Comparison of ENCODE assay signal across 10 mouse cellular contexts in the genomic region with DNA sequence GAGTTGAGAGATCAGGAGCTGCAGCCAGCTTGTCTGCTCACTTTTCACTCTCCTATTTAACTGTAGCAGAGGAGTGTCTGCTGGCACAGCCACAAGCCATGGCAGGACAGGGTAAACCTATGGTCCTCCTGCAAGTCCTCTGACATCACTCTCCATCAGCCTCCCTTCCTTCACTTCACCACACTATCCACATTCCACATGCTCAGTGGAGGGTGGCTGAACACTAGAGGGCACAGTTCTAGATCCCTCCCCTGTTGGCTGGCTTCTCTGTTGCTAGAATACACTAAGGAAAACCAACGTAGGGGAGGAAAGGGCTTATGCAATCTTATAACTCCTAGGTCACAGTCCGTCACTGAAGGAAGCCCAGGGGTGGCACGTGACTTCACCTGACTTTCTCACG. TPM values are rescaled to one million over a fixed set of nuclear protein-coding genes. Genes with fewer than 3 reads are reported as not detected.
DNase-seq lines count a peak whose midpoint lies in the region; ATAC-seq and TF ChIP-seq lines count a peak whose summit lies in the region.
"Had no signal": no experiment of that assay in that cellular context is flagged by ENCODE, and none has a peak within 500 bp of the region (broad histone marks: within the 10 kb centered on the region; RNA-seq: fewer than 3 reads in every experiment).

No protein-coding gene starts in this region.

- WGBS in liver, adult 2 months: 26% methylated on average over 4 of the region's 4 CpGs
- 76% methylated on average over 4 of the region's 4 CpGs for WGBS in liver, embryonic 11.5 days
- 76% methylated on average over 4 of the region's 4 CpGs for WGBS in hindbrain, embryonic 10.5 days
- WGBS in hindbrain, embryonic 11.5 days: 77% methylated on average over 4 of the region's 4 CpGs

- no peaks in the 10 kb centered on the region for H3K27me3 ChIP-seq in liver, adult 2 months (ENCODE audit: control insufficient read depth, insufficient read depth, low read length)
- H3K27me3 ChIP-seq in liver, embryonic 11.5 days (replicated peaks; ENCODE audit: control insufficient read depth, insufficient read depth, low read length): no peaks in the 10 kb centered on the region
- H3K27me3 ChIP-seq in hindbrain, embryonic 10.5 days (ENCODE audit: insufficient read depth, poor library complexity, severe bottlenecking): no peaks in the 10 kb centered on the region
- no peaks in the 10 kb centered on the region for H3K27me3 ChIP-seq in hindbrain, embryonic 11.5 days (ENCODE audit: control insufficient read depth, insufficient read depth, low read length)
- H3K27me3 ChIP-seq: embryonic facial prominence, embryonic 13.5 days; limb, embryonic 12.5 days had no signal

- no peaks in the 10 kb centered on the region for H3K79me2 ChIP-seq in liver, adult 2 months (ENCODE audit: control insufficient read depth, insufficient read depth, low read length)

- H3K36me3 ChIP-seq in liver, adult 2 months (ENCODE audit: control insufficient read depth, insufficient read depth, low read length): peaks cover 54% of the 10 kb centered on the region
- peaks cover 19% of the 10 kb centered on the region for H3K36me3 ChIP-seq in liver, embryonic 11.5 days (ENCODE audit: control insufficient read depth, insufficient read depth, low read length)
- peaks cover 91% of the 10 kb centered on the region for H3K36me3 ChIP-seq in hindbrain, embryonic 10.5 days
- H3K36me3 ChIP-seq in hindbrain, embryonic 11.5 days (ENCODE audit: control insufficient read depth, insufficient read depth, low read length): peaks cover 12% of the 10 kb centered on the region

- no peak for TF ChIP-seq POLR2A in liver, adult 2 months (IDR thresholded peaks at IDR 0.05; ENCODE audit: extremely low read depth, insufficient read depth, low read length)

- no peak for ATAC-seq in liver, embryonic 11.5 days (replicated peaks; ENCODE audit: low FRiP score)
- ATAC-seq in megakaryocyte-erythroid progenitor cell, adult 5-6 weeks (replicated peaks; ENCODE audit: low FRiP score, low TSS enrichment, poor library complexity, severe bottlenecking): peak; percentile 64
- no peak for ATAC-seq in hindbrain, embryonic 11.5 days (ENCODE audit: low FRiP score)

- peak; percentile 36; the same call in 1 of the 2 replicates for TF ChIP-seq CTCF in liver, adult 2 months (IDR thresholded peaks at IDR 0.05; ENCODE audit: low read depth, low read length)

- no peak overlapping the region for H3K4me3 ChIP-seq in liver, adult 2 months (ENCODE audit: insufficient read depth, low read depth, low read length)
- no peak overlapping the region for H3K4me3 ChIP-seq in liver, embryonic 11.5 days (ENCODE audit: low read depth, low read length)
- H3K4me3 ChIP-seq in hindbrain, embryonic 10.5 days: no peak overlapping the region
- no peak overlapping the region for H3K4me3 ChIP-seq in hindbrain, embryonic 11.5 days (ENCODE audit: low read depth, low read length)
- H3K4me3 ChIP-seq: embryonic facial prominence, embryonic 13.5 days; limb, embryonic 12.5 days had no signal

- H3K4me1 ChIP-seq in liver, adult 2 months (ENCODE audit: control insufficient read depth, insufficient read depth, low read length): no peaks in the 10 kb centered on the region
- H3K4me1 ChIP-seq in liver, embryonic 11.5 days (replicated peaks; ENCODE audit: control insufficient read depth, insufficient read depth, low read length): no peaks in the 10 kb centered on the region
- no peaks in the 10 kb centered on the region for H3K4me1 ChIP-seq in hindbrain, embryonic 10.5 days (replicated peaks)
- no peaks in the 10 kb centered on the region for H3K4me1 ChIP-seq in hindbrain, embryonic 11.5 days (replicated peaks; ENCODE audit: control insufficient read depth, insufficient read depth, low read length)
- H3K4me1 ChIP-seq: embryonic facial prominence, embryonic 13.5 days; limb, embryonic 12.5 days had no signal

- H3K4me2 ChIP-seq in liver, embryonic 11.5 days: no peak overlapping the region
- no peak overlapping the region for H3K4me2 ChIP-seq in hindbrain, embryonic 11.5 days (replicated peaks; ENCODE audit: low read depth, low read length)
- H3K4me2 ChIP-seq: embryonic facial prominence, embryonic 13.5 days; limb, embryonic 12.5 days had no signal

- peak; percentile 36 for DNase-seq in adrenal gland, adult 2 months
- no peak for DNase-seq in adrenal gland, postnatal 25 days
- DNase-seq in liver, adult 2 months (ENCODE audit: extremely low read depth, low read depth, low spot score): peak; percentile 48
- DNase-seq in liver, embryonic 11.5 days (ENCODE audit: low spot score): no peak
- peak; percentile 92 for DNase-seq in kidney, adult 11 months
- no peak for DNase-seq in hindbrain, embryonic 10.5 days (ENCODE audit: low spot score)
- no peak for DNase-seq in hindbrain, embryonic 11.5 days (ENCODE audit: low spot score)

- H3K9me3 ChIP-seq in liver, embryonic 11.5 days (ENCODE audit: control insufficient read depth, low read length): no peaks in the 10 kb centered on the region
- no peaks in the 10 kb centered on the region for H3K9me3 ChIP-seq in hindbrain, embryonic 10.5 days
- H3K9me3 ChIP-seq in hindbrain, embryonic 11.5 days (ENCODE audit: control insufficient read depth, low read length): no peaks in the 10 kb centered on the region
- H3K9me3 ChIP-seq: embryonic facial prominence, embryonic 13.5 days; limb, embryonic 12.5 days had no signal

- no peak overlapping the region for H3K9ac ChIP-seq in liver, adult 2 months (ENCODE audit: low read depth, low read length)
- H3K9ac ChIP-seq in liver, embryonic 11.5 days (ENCODE audit: low read depth, low read length): no peak overlapping the region
- no peak overlapping the region for H3K9ac ChIP-seq in hindbrain, embryonic 11.5 days (ENCODE audit: low read depth, low read length)
- H3K9ac ChIP-seq: embryonic facial prominence, embryonic 13.5 days; limb, embryonic 12.5 days had no signal

- no peak overlapping the region for H3K27ac ChIP-seq in liver, adult 2 months (replicated peaks; ENCODE audit: insufficient read depth, low read depth, low read length)
- H3K27ac ChIP-seq in liver, embryonic 11.5 days (ENCODE audit: low read depth, low read length): no peak overlapping the region
- H3K27ac ChIP-seq in hindbrain, embryonic 10.5 days: no peak overlapping the region
- H3K27ac ChIP-seq in hindbrain, embryonic 11.5 days (ENCODE audit: low read depth, low read length): no peak overlapping the region
- H3K27ac ChIP-seq: embryonic facial prominence, embryonic 13.5 days; limb, embryonic 12.5 days had no signal

RNA-seq across cellular contexts. Expression of a gene that starts 27.3 kb away (rescaled TPM):
- 10 to 100 TPM; 22.1 to 27.4 TPM for total RNA-seq in adrenal gland, adult 2 months (2021)
- polyA plus RNA-seq in adrenal gland, adult 2 months (2012; rRNA removed): 5.5 and 5.8 TPM in 2 replicates
- total RNA-seq in adrenal gland, postnatal 25 days (2021): 24.9 and 29.8 TPM in 2 replicates
- 10.9 and 12.3 TPM in 2 replicates for total RNA-seq in liver, adult 2 months (2014; rRNA removed)
- 4.2 and 5.3 TPM in 2 replicates for polyA plus RNA-seq in liver, adult 2 months (2012; rRNA removed)
- 18.1 and 19.3 TPM in 2 replicates for polyA plus RNA-seq in liver, embryonic 11.5 days (2014; fragmentation: Nextera tagmentation; extraction: Ambion mirVana)
- 36.7 and 47.3 TPM in 2 replicates for total RNA-seq in megakaryocyte-erythroid progenitor cell, adult 5-6 weeks (2014; fragmentation: Nextera tagmentation)
- 31.6 and 36.7 TPM in 2 replicates for total RNA-seq in megakaryocyte-erythroid progenitor cell, adult 5-6 weeks (2017)
- 18.4 TPM in 2 replicates for polyA plus RNA-seq in hindbrain, embryonic 10.5 days (2016; fragmentation: Nextera tagmentation; extraction: Ambion mirVana)
- polyA plus RNA-seq in hindbrain, embryonic 11.5 days (2014; fragmentation: Nextera tagmentation; extraction: Ambion mirVana): 23.2 and 28.2 TPM in 2 replicates

RNA-seq across cellular contexts. Expression of a gene that starts 59.8 kb away (rescaled TPM):
- total RNA-seq in adrenal gland, adult 2 months (2021): 100 to 1,000 TPM; 162 to 208 TPM
- 21.2 and 24.5 TPM in 2 replicates for polyA plus RNA-seq in adrenal gland, adult 2 months (2012; rRNA removed)
- total RNA-seq in adrenal gland, postnatal 25 days (2021): 246 and 276 TPM in 2 replicates
- 10.5 and 14.8 TPM in 2 replicates for total RNA-seq in liver, adult 2 months (2014; rRNA removed)
- 7.3 and 17.4 TPM in 2 replicates for polyA plus RNA-seq in liver, adult 2 months (2012; rRNA removed)
- polyA plus RNA-seq in liver, embryonic 11.5 days (2014; fragmentation: Nextera tagmentation; extraction: Ambion mirVana): 6.4 and 7.3 TPM in 2 replicates
- 26.0 and 33.0 TPM in 2 replicates for total RNA-seq in megakaryocyte-erythroid progenitor cell, adult 5-6 weeks (2014; fragmentation: Nextera tagmentation)
- 22.5 and 32.6 TPM in 2 replicates for total RNA-seq in megakaryocyte-erythroid progenitor cell, adult 5-6 weeks (2017)
- 6.1 and 6.6 TPM in 2 replicates for polyA plus RNA-seq in hindbrain, embryonic 10.5 days (2016; fragmentation: Nextera tagmentation; extraction: Ambion mirVana)
- polyA plus RNA-seq in hindbrain, embryonic 11.5 days (2014; fragmentation: Nextera tagmentation; extraction: Ambion mirVana): 9.3 and 11.3 TPM in 2 replicates

Comparison
In these comparisons a context has a peak if more than half of its experiments do, and no peak if none do; other contexts are left out.
1. DNase-seq: peak in adrenal gland, adult 2 months (single experiment), liver, adult 2 months (single experiment) and kidney, adult 11 months (single experiment); none in adrenal gland, postnatal 25 days (single experiment), liver, embryonic 11.5 days (single experiment), hindbrain, embryonic 10.5 days (single experiment) and hindbrain, embryonic 11.5 days (single experiment).